Mouse (Mus musculus) MEL (cell line): Measurements from ENCODE around the gene Shisal2b. TPM values are rescaled to one million over a fixed set of nuclear protein-coding genes. Genes with fewer than 3 reads are reported as not detected.

Experiments used
- DNase-seq: peaks from one replicate; pipeline ENCODE4 v3.0.0; 2011; ENCODE audit warnings: low read depth, low spot score
- H3K27ac ChIP-seq: 2 replicates; pipeline ENCODE4 v1.5.1; 2012; ENCODE audit warnings: low read depth, mild to moderate bottlenecking, control low read depth, low read length, moderate library complexity; ENCODE audit not compliant: control insufficient read depth
- H3K27me3 ChIP-seq, 2 experiments: fragments of 150-350 bp in 1 of 2; sonication (generic) in 1 of 2; 2 replicates each; pipeline ENCODE4 v1.6.1; 2012; ENCODE audit warnings: low read length in 2 of 2, mild to moderate bottlenecking in 2 of 2, improper control_type of control experiment in 1 of 2, moderate library complexity in 1 of 2; ENCODE audit not compliant: insufficient read depth in 2 of 2, control insufficient read depth in 1 of 2
- H3K36me3 ChIP-seq, 2 experiments: 2 replicates each; pipeline ENCODE4 v1.6.1; 2012 to 2014; ENCODE audit warnings: low read length in 2 of 2, improper control_type of control experiment in 1 of 2, inconsistent platforms in 1 of 2, mild to moderate bottlenecking in 1 of 2; ENCODE audit not compliant: insufficient read depth in 2 of 2, control insufficient read depth in 1 of 2
- H3K4me1 ChIP-seq, 2 experiments: fragments of 150-350 bp in 1 of 2; sonication (generic) in 1 of 2; 2 replicates each; pipeline ENCODE4 v1.6.1; 2012; ENCODE audit warnings: low read length in 2 of 2, improper control_type of control experiment in 1 of 2, mild to moderate bottlenecking in 1 of 2; ENCODE audit not compliant: insufficient read depth in 2 of 2, control insufficient read depth in 1 of 2
- H3K4me3 ChIP-seq, 2 experiments: fragments of 150-350 bp in 1 of 2; sonication (generic) in 1 of 2; 2 replicates each; pipeline ENCODE4 v1.5.1; 2012; ENCODE audit warnings: low read depth in 2 of 2, low read length in 2 of 2, mild to moderate bottlenecking in 2 of 2, moderate library complexity in 2 of 2, control low read depth in 1 of 2, improper control_type of control experiment in 1 of 2; ENCODE audit not compliant: control insufficient read depth in 1 of 2, insufficient read depth in 1 of 2
- H3K79me2 ChIP-seq: 2 replicates; pipeline ENCODE4 v1.6.1; 2012; ENCODE audit warnings: mild to moderate bottlenecking, low read length, moderate library complexity; ENCODE audit not compliant: control insufficient read depth, poor library complexity, insufficient read depth
- H3K9ac ChIP-seq: 2 replicates; pipeline ENCODE4 v1.6.1; 2012; ENCODE audit warnings: low read depth, mild to moderate bottlenecking, control low read depth, low read length, moderate library complexity; ENCODE audit not compliant: control insufficient read depth, poor library complexity, severe bottlenecking
- H3K9me3 ChIP-seq: fragments of 150-350 bp; sonication (generic); replicated peaks from 2 replicates; pipeline ENCODE4 v1.6.1; 2012; ENCODE audit warnings: mild to moderate bottlenecking, low read length, improper control_type of control experiment, moderate library complexity; ENCODE audit not compliant: insufficient read depth
- CTCF ChIP-seq, 3 experiments: IDR thresholded peaks in 2 of 3; conservative IDR thresholded peaks in 1 of 3; 2 replicates each; pipeline ENCODE4 v1.5.1; 2011 to 2012; ENCODE audit warnings: low read length in 3 of 3, low read depth in 2 of 3, mild to moderate bottlenecking in 2 of 3, improper control_type of control experiment in 1 of 3, inconsistent platforms in 1 of 3, mixed read lengths in 1 of 3, moderate library complexity in 1 of 3; ENCODE audit not compliant: control insufficient read depth in 1 of 3, insufficient read depth in 1 of 3, poor library complexity in 1 of 3, severe bottlenecking in 1 of 3
- ELF1 ChIP-seq: IDR thresholded peaks from 2 replicates; pipeline ENCODE4 v1.6.1; 2014; ENCODE audit warnings: low read depth, mild to moderate bottlenecking, inconsistent platforms, low read length, improper control_type of control experiment, moderate library complexity
- GABPA ChIP-seq: IDR thresholded peaks from 2 replicates; pipeline ENCODE4 v1.6.1; 2012; ENCODE audit warnings: low read depth, mild to moderate bottlenecking, inconsistent platforms, low read length, improper control_type of control experiment, moderate library complexity
- HCFC1 ChIP-seq: IDR thresholded peaks from 2 replicates; pipeline ENCODE4 v1.6.1; 2012; ENCODE audit warnings: low read depth, mild to moderate bottlenecking, inconsistent platforms, low read length, improper control_type of control experiment, moderate library complexity
- NRF1 ChIP-seq: IDR thresholded peaks from 2 replicates; pipeline ENCODE4 v1.6.1; 2014; ENCODE audit warnings: low read depth, mild to moderate bottlenecking, inconsistent platforms, low read length, improper control_type of control experiment, moderate library complexity; ENCODE audit not compliant: poor library complexity, insufficient read depth, severe bottlenecking
- POLR2A ChIP-seq, 2 experiments: IDR thresholded peaks; 2 replicates each; pipeline ENCODE4 v1.6.1; 2011 to 2012; ENCODE audit warnings: low read length in 2 of 2, mild to moderate bottlenecking in 2 of 2, control low read depth in 1 of 2, improper control_type of control experiment in 1 of 2, low read depth in 1 of 2, moderate library complexity in 1 of 2; ENCODE audit not compliant: control insufficient read depth in 1 of 2, insufficient read depth in 1 of 2, poor library complexity in 1 of 2
- POLR2AphosphoS2 ChIP-seq: IDR thresholded peaks from 2 replicates; pipeline ENCODE4 v1.6.1; 2011; ENCODE audit warnings: low read length, improper control_type of control experiment
- POLR2AphosphoS5 ChIP-seq: IDR thresholded peaks from 2 replicates; pipeline ENCODE4 v1.6.1; 2012; ENCODE audit warnings: low read depth, borderline replicate concordance, mild to moderate bottlenecking, inconsistent platforms, low read length, moderate library complexity, mixed read lengths
- SIN3A ChIP-seq: IDR thresholded peaks from 2 replicates; pipeline ENCODE4 v1.6.1; 2012; ENCODE audit warnings: low read length, improper control_type of control experiment, inconsistent platforms
- USF2 ChIP-seq, 2 experiments: IDR thresholded peaks; 2 replicates each; pipeline ENCODE4 v1.6.1; 2011 to 2012; ENCODE audit warnings: improper control_type of control experiment in 2 of 2, low read length in 2 of 2, borderline replicate concordance in 1 of 2, inconsistent platforms in 1 of 2, low read depth in 1 of 2, mild to moderate bottlenecking in 1 of 2; ENCODE audit not compliant: insufficient read depth in 1 of 2
- ZC3H11A ChIP-seq: IDR thresholded peaks from 2 replicates; pipeline ENCODE4 v1.6.1; 2012; ENCODE audit warnings: low read depth, mild to moderate bottlenecking, inconsistent platforms, low read length, improper control_type of control experiment
- ZKSCAN1 ChIP-seq: IDR thresholded peaks from 2 replicates; pipeline ENCODE4 v1.6.1; 2012; ENCODE audit warnings: low read depth, mild to moderate bottlenecking, inconsistent platforms, low read length, improper control_type of control experiment, moderate library complexity
- polyA plus RNA-seq, 2 experiments: library from polyadenylated mRNA; stranded (reverse) in 1 of 2; unstranded in 1 of 2; fragments of >175 nt in 1 of 2; fragments of >200 nt in 1 of 2; gene quantifications; 2 replicates each; pipeline versions ENCODE4 v1.2.1 to v1.2.4; 2012; ENCODE audit warnings: low replicate concordance in 2 of 2, low read depth in 1 of 2; ENCODE audit not compliant: insufficient read length in 2 of 2, insufficient read depth in 1 of 2, missing spikeins in 1 of 2
- total RNA-seq: library from RNA; depleted of rRNA; stranded (reverse); fragments of 300-350 nt; gene quantifications from 2 replicates; pipeline ENCODE4 v1.2.3, GENCODE M21; 2012; rRNA removed

Gene Shisal2b
- total and polyA plus RNA-seq, 3 experiments: not detected

- no peaks in the 10 kb centered on the region for H3K27me3 ChIP-seq
- peaks cover 0 to 3% of the 10 kb centered on the region in 2 experiments; a peak in 2 of 4 replicates for H3K36me3 ChIP-seq
- TF ChIP-seq POLR2A (IDR thresholded peaks at IDR 0.05; ENCODE audit: control insufficient read depth in 1 of 2, insufficient read depth in 1 of 2, low read depth in 1 of 2, low read length in 2 of 2, poor library complexity in 1 of 2): no peak
- no peak for TF ChIP-seq ELF1
- no peak for TF ChIP-seq SIN3A
- no peak for TF ChIP-seq GABPA
- no peak for TF ChIP-seq POLR2AphosphoS5
- TF ChIP-seq HCFC1: no peak
- no peak for TF ChIP-seq CTCF (IDR thresholded peaks at IDR 0.05 in 2 of 3, conservative IDR thresholded peaks at IDR 0.05 in 1 of 3; ENCODE audit: control insufficient read depth in 1 of 3, insufficient read depth in 1 of 3, low read depth in 2 of 3, low read length in 3 of 3, poor library complexity in 1 of 3, severe bottlenecking in 1 of 3)
- TF ChIP-seq USF2 (IDR thresholded peaks at IDR 0.05; ENCODE audit: borderline replicate concordance in 1 of 2, insufficient read depth in 1 of 2, low read depth in 1 of 2, low read length in 2 of 2): no peak
- no peak for TF ChIP-seq POLR2AphosphoS2
- no peak for TF ChIP-seq ZKSCAN1
- no peak for TF ChIP-seq ZC3H11A
- TF ChIP-seq NRF1: no peak
- H3K4me1 ChIP-seq: no peaks in the 10 kb centered on the region
- no peak overlapping the region for H3K27ac ChIP-seq
- no peak overlapping the region for H3K4me3 ChIP-seq
- H3K9ac ChIP-seq: no peak overlapping the region
- no peaks in the 10 kb centered on the region for H3K79me2 ChIP-seq
- H3K9me3 ChIP-seq: no peaks in the 10 kb centered on the region
- no peak for DNase-seq
Measured at GRCm38 (mm10) chr13:104799067-104799466, 64.6 kb downstream of the Shisal2b start.

Other genes with a start within 250 kb of the Shisal2b start
- gene Srek1ip1, start 71.4 kb downstream of the Shisal2b start, total RNA-seq: 9.9 and 10.7 TPM in 2 replicates
- 10 to 100 TPM in 1 of 2 experiments, not detected in 1; 26.1 TPM for gene Srek1ip1, start 71.4 kb downstream of the Shisal2b start, polyA plus RNA-seq
- 18.3 and 18.9 TPM in 2 replicates for gene Cwc27, start 46.8 kb downstream of the Shisal2b start, total RNA-seq
- gene Cwc27, start 46.8 kb downstream of the Shisal2b start, polyA plus RNA-seq: 10 to 100 TPM in 1 of 2 experiments, not detected in 1; 22.0 TPM
- gene Rgs7bp, start 191.0 kb upstream of the Shisal2b start, total RNA-seq: not detected in 2 replicates
- gene Rgs7bp, start 191.0 kb upstream of the Shisal2b start, polyA plus RNA-seq: not detected
- gene 4933425L06Rik, start 218.2 kb upstream of the Shisal2b start, total RNA-seq: not detected in 2 replicates
- gene 4933425L06Rik, start 218.2 kb upstream of the Shisal2b start, polyA plus RNA-seq: not detected